Mouse (Mus musculus): ENCODE data around the gene Tll2.

The Tll2 gene

GRCm38 (mm10) chr19:41206811-41207344 lies at the start of gene Tll2:
TSS of gene Tll2 (minus strand) at chr19:41206835.
- peak; percentile 71 to 81 for DNase-seq

GRCm38 (mm10) chr19:41254584-41254983 lies 47.9 kb upstream of the Tll2 start:
- no peak for DNase-seq

- peak; percentile 40 to 52 for DNase-seq
These were observed 42.3 kb upstream of the Tll2 start for GRCm38 (mm10) chr19:41248968-41249367.

- DNase-seq, result no peak
These were observed 41.6 kb upstream of the Tll2 start for GRCm38 (mm10) chr19:41248271-41248670.

- no peak for DNase-seq
These were observed 39.6 kb upstream of the Tll2 start for GRCm38 (mm10) chr19:41246271-41246670.

- peak; percentile 74 to 75 for DNase-seq
These were observed 37.9 kb upstream of the Tll2 start for GRCm38 (mm10) chr19:41244581-41244980.

- no peak for DNase-seq
These were observed 35.4 kb upstream of the Tll2 start for GRCm38 (mm10) chr19:41241997-41242396.

GRCm38 (mm10) chr19:41233698-41234097 lies 27.1 kb upstream of the Tll2 start:
- DNase-seq, result no peak

- DNase-seq, result no peak
These were observed 1.7 kb upstream of the Tll2 start for GRCm38 (mm10) chr19:41208326-41208725.

GRCm38 (mm10) chr19:41206041-41206810 lies 409 bp downstream of the Tll2 start:
- peak; percentile 22 to 28 for DNase-seq

GRCm38 (mm10) chr19:41204159-41205081 lies 2.2 kb downstream of the Tll2 start:
- peak in 1 of 2 experiments; percentile 18 for DNase-seq

- DNase-seq, result no peak
These were observed 9.0 kb downstream of the Tll2 start for GRCm38 (mm10) chr19:41197606-41198005.

- no peak for DNase-seq
These were observed 13.3 kb downstream of the Tll2 start for GRCm38 (mm10) chr19:41193379-41193778.

GRCm38 (mm10) chr19:41192953-41193352 lies 13.7 kb downstream of the Tll2 start:
- no peak for DNase-seq

- DNase-seq, result peak; percentile 74 to 76
These were observed 14.9 kb downstream of the Tll2 start for GRCm38 (mm10) chr19:41191724-41192123.

- no peak for DNase-seq
These were observed 15.7 kb downstream of the Tll2 start for GRCm38 (mm10) chr19:41190876-41191434.

GRCm38 (mm10) chr19:41177331-41177730 lies 29.3 kb downstream of the Tll2 start:
- no peak for DNase-seq

GRCm38 (mm10) chr19:41176881-41177280 lies 29.8 kb downstream of the Tll2 start:
- DNase-seq, result no peak

GRCm38 (mm10) chr19:41165914-41166235 lies 40.8 kb downstream of the Tll2 start:
- no peak for DNase-seq

- no peak for DNase-seq
These were observed 41.3 kb downstream of the Tll2 start for GRCm38 (mm10) chr19:41165144-41165913.

GRCm38 (mm10) chr19:41164447-41165095 lies 42.1 kb downstream of the Tll2 start:
- no peak for DNase-seq

GRCm38 (mm10) chr19:41160388-41160787 lies 46.2 kb downstream of the Tll2 start:
- no peak for DNase-seq

All from kidney, postnatal 4 days (tissue).